Mouse (Mus musculus): ENCODE measurements around the gene Smyd3. TPM values are rescaled to one million over a fixed set of nuclear protein-coding genes. Genes with fewer than 3 reads are reported as not detected.

Smyd3 gene
- polyA plus RNA-seq, 1 experiment: 2.4 TPM

- no peak overlapping the region for H3K27ac ChIP-seq (ENCODE audit: control insufficient read depth, insufficient read depth, low read depth, low read length)
- TF ChIP-seq CTCF (IDR thresholded peaks at IDR 0.05; ENCODE audit: control insufficient read depth, insufficient read depth, insufficient replicate concordance, low read depth, low read length) (no peak), POLR2A (IDR thresholded peaks at IDR 0.05; ENCODE audit: control insufficient read depth, low read depth, low read length) (no peak)
- no peak overlapping the region for H3K4me3 ChIP-seq (ENCODE audit: control insufficient read depth, low read depth, low read length)
- no peaks in the 10 kb centered on the region for H3K27me3 ChIP-seq (ENCODE audit: control insufficient read depth, insufficient read depth, low read length)
- H3K4me1 ChIP-seq (ENCODE audit: control insufficient read depth, insufficient read depth, low read length): no peaks in the 10 kb centered on the region
- H3K36me3 ChIP-seq (ENCODE audit: control insufficient read depth, insufficient read depth, low read length): no peaks in the 10 kb centered on the region
Measured at GRCm38 (mm10) chr1:179190837-179191236, 327.0 kb downstream of the Smyd3 start.

GRCm38 (mm10) chr1:179187171-179187570 lies 330.7 kb downstream of the Smyd3 start:
- H3K27ac ChIP-seq (ENCODE audit: control insufficient read depth, insufficient read depth, low read depth, low read length): no peak overlapping the region
- H3K27me3 ChIP-seq (ENCODE audit: control insufficient read depth, insufficient read depth, low read length): no peaks in the 10 kb centered on the region
- no peak for TF ChIP-seq POLR2A (IDR thresholded peaks at IDR 0.05; ENCODE audit: control insufficient read depth, low read depth, low read length)
- TF ChIP-seq CTCF (IDR thresholded peaks at IDR 0.05; ENCODE audit: control insufficient read depth, insufficient read depth, insufficient replicate concordance, low read depth, low read length): no peak
- no peaks in the 10 kb centered on the region for H3K4me1 ChIP-seq (ENCODE audit: control insufficient read depth, insufficient read depth, low read length)
- H3K36me3 ChIP-seq (ENCODE audit: control insufficient read depth, insufficient read depth, low read length): no peaks in the 10 kb centered on the region
- H3K4me3 ChIP-seq (ENCODE audit: control insufficient read depth, low read depth, low read length): no peak overlapping the region

GRCm38 (mm10) chr1:179184631-179185030 lies 333.2 kb downstream of the Smyd3 start:
- no peaks in the 10 kb centered on the region for H3K27me3 ChIP-seq (ENCODE audit: control insufficient read depth, insufficient read depth, low read length)
- H3K36me3 ChIP-seq (ENCODE audit: control insufficient read depth, insufficient read depth, low read length): no peaks in the 10 kb centered on the region
- H3K4me3 ChIP-seq (ENCODE audit: control insufficient read depth, low read depth, low read length): no peak overlapping the region
- TF ChIP-seq POLR2A (IDR thresholded peaks at IDR 0.05; ENCODE audit: control insufficient read depth, low read depth, low read length): no peak
- no peak for TF ChIP-seq CTCF (IDR thresholded peaks at IDR 0.05; ENCODE audit: control insufficient read depth, insufficient read depth, insufficient replicate concordance, low read depth, low read length)
- H3K4me1 ChIP-seq (ENCODE audit: control insufficient read depth, insufficient read depth, low read length): no peaks in the 10 kb centered on the region
- no peak overlapping the region for H3K27ac ChIP-seq (ENCODE audit: control insufficient read depth, insufficient read depth, low read depth, low read length)

- TF ChIP-seq CTCF (IDR thresholded peaks at IDR 0.05; ENCODE audit: control insufficient read depth, insufficient read depth, insufficient replicate concordance, low read depth, low read length): no peak
- no peak for TF ChIP-seq POLR2A (IDR thresholded peaks at IDR 0.05; ENCODE audit: control insufficient read depth, low read depth, low read length)
- H3K36me3 ChIP-seq (ENCODE audit: control insufficient read depth, insufficient read depth, low read length): no peaks in the 10 kb centered on the region
- no peak overlapping the region for H3K4me3 ChIP-seq (ENCODE audit: control insufficient read depth, low read depth, low read length)
- no peaks in the 10 kb centered on the region for H3K27me3 ChIP-seq (ENCODE audit: control insufficient read depth, insufficient read depth, low read length)
- H3K27ac ChIP-seq (ENCODE audit: control insufficient read depth, insufficient read depth, low read depth, low read length): no peak overlapping the region
- H3K4me1 ChIP-seq (ENCODE audit: control insufficient read depth, insufficient read depth, low read length): no peaks in the 10 kb centered on the region
Measured at GRCm38 (mm10) chr1:179183499-179183898, 334.3 kb downstream of the Smyd3 start.

GRCm38 (mm10) chr1:179180546-179180945 lies 337.3 kb downstream of the Smyd3 start:
- Histone ChIP-seq H3K36me3 (ENCODE audit: control insufficient read depth, insufficient read depth, low read length) (no peaks in the 10 kb centered on the region), H3K4me1 (ENCODE audit: control insufficient read depth, insufficient read depth, low read length) (no peaks in the 10 kb centered on the region), H3K4me3 (ENCODE audit: control insufficient read depth, low read depth, low read length) (no peak overlapping the region), H3K27ac (ENCODE audit: control insufficient read depth, insufficient read depth, low read depth, low read length) (no peak overlapping the region), H3K27me3 (ENCODE audit: control insufficient read depth, insufficient read depth, low read length) (no peaks in the 10 kb centered on the region)
- TF ChIP-seq POLR2A (IDR thresholded peaks at IDR 0.05; ENCODE audit: control insufficient read depth, low read depth, low read length) (no peak), CTCF (IDR thresholded peaks at IDR 0.05; ENCODE audit: control insufficient read depth, insufficient read depth, insufficient replicate concordance, low read depth, low read length) (no peak)

GRCm38 (mm10) chr1:179176861-179177658 lies 340.8 kb downstream of the Smyd3 start:
- Histone ChIP-seq H3K27ac (ENCODE audit: control insufficient read depth, insufficient read depth, low read depth, low read length) (no peak overlapping the region), H3K4me3 (ENCODE audit: control insufficient read depth, low read depth, low read length) (no peak overlapping the region), H3K27me3 (ENCODE audit: control insufficient read depth, insufficient read depth, low read length) (no peaks in the 10 kb centered on the region), H3K36me3 (ENCODE audit: control insufficient read depth, insufficient read depth, low read length) (no peaks in the 10 kb centered on the region), H3K4me1 (ENCODE audit: control insufficient read depth, insufficient read depth, low read length) (no peaks in the 10 kb centered on the region)
- TF ChIP-seq POLR2A (IDR thresholded peaks at IDR 0.05; ENCODE audit: control insufficient read depth, low read depth, low read length) (no peak), CTCF (IDR thresholded peaks at IDR 0.05; ENCODE audit: control insufficient read depth, insufficient read depth, insufficient replicate concordance, low read depth, low read length) (no peak)

GRCm38 (mm10) chr1:179174241-179174640 lies 343.6 kb downstream of the Smyd3 start:
- no peak for TF ChIP-seq CTCF (IDR thresholded peaks at IDR 0.05; ENCODE audit: control insufficient read depth, insufficient read depth, insufficient replicate concordance, low read depth, low read length)
- TF ChIP-seq POLR2A (IDR thresholded peaks at IDR 0.05; ENCODE audit: control insufficient read depth, low read depth, low read length): no peak
- H3K4me1 ChIP-seq (ENCODE audit: control insufficient read depth, insufficient read depth, low read length): no peaks in the 10 kb centered on the region
- no peaks in the 10 kb centered on the region for H3K36me3 ChIP-seq (ENCODE audit: control insufficient read depth, insufficient read depth, low read length)
- H3K27ac ChIP-seq (ENCODE audit: control insufficient read depth, insufficient read depth, low read depth, low read length): no peak overlapping the region
- H3K27me3 ChIP-seq (ENCODE audit: control insufficient read depth, insufficient read depth, low read length): no peaks in the 10 kb centered on the region
- H3K4me3 ChIP-seq (ENCODE audit: control insufficient read depth, low read depth, low read length): no peak overlapping the region

Data from testis, adult 2 months (tissue).